Mouse (Mus musculus): ENCODE data around the gene Muc3. TPM values are rescaled to one million over a fixed set of nuclear protein-coding genes. Genes with fewer than 3 reads are reported as not detected.
"Not testable (repeated sequence)": the region's sequence is repeated elsewhere in the genome, so short reads cannot be mapped to it uniquely, and the experiment has no call there.

The Muc3 gene
- polyA plus RNA-seq, 1 experiment from 2014 or later = not detected

- Histone ChIP-seq H3K36me3 (ENCODE audit: control insufficient read depth, insufficient read depth, low read length) (no peaks in the 10 kb centered on the region), H3K9me3 (ENCODE audit: control insufficient read depth, low read length) (no peaks in the 10 kb centered on the region; the same call in 1 of the 2 replicates), H3K9ac (ENCODE audit: low read depth, low read length) (no peak overlapping the region; the same call in 1 of the 2 replicates), H3K27me3 (replicated peaks; ENCODE audit: control insufficient read depth, insufficient read depth, low read length) (no peaks in the 10 kb centered on the region), H3K4me3 (ENCODE audit: low read length) (no peak overlapping the region), H3K4me1 (ENCODE audit: control insufficient read depth, insufficient read depth, low read depth, low read length) (no peaks in the 10 kb centered on the region; the same call in none of the 2 replicates), H3K4me2 (ENCODE audit: low read length) (no peak overlapping the region), H3K27ac (ENCODE audit: low read depth, low read length) (no peak overlapping the region)
- ATAC-seq = peak; percentile 60; the same call in 1 of the 2 replicates
- WGBS = 1% methylated on average over 3 of the region's 3 CpGs
Observed at GRCm38 (mm10) chr5:137131490-137131889, 17.6 kb downstream of the Muc3 start.

DNA sequence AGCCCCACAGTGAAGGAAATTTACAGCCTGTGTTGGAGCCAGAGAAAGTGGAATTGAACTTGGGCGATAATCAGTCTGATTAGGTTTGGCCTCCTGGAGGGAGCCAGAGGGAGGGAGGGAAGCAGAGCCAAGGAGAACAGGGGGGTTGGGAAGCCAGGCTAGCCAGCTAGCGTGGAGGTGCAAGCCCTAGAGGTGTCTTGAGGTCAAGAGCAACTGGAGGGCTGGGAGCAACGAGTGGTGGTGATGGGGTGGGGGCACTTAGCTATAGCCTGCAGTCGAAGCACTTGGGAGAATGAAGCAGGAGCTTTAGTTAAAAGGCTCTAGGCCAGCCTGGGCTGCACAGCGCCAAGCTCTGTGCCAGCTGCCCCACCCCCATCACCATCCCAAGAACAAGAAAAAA is 19.8 kb downstream of the Muc3 start:
- no peak overlapping the region for H3K27ac ChIP-seq (ENCODE audit: low read depth, low read length)

GRCm38 (mm10) chr5:137123516-137123915 is 25.6 kb downstream of the Muc3 start:
- Histone ChIP-seq H3K4me2 (ENCODE audit: low read length) (no peak overlapping the region), H3K4me3 (ENCODE audit: low read length) (no peak overlapping the region), H3K4me1 (ENCODE audit: control insufficient read depth, insufficient read depth, low read depth, low read length) (peaks cover 11% of the 10 kb centered on the region), H3K27me3 (replicated peaks; ENCODE audit: control insufficient read depth, insufficient read depth, low read length) (no peaks in the 10 kb centered on the region), H3K9me3 (ENCODE audit: control insufficient read depth, low read length) (no peaks in the 10 kb centered on the region), H3K27ac (ENCODE audit: low read depth, low read length) (peak overlapping the region; percentile 68), H3K9ac (ENCODE audit: low read depth, low read length) (peak overlapping the region; percentile 31), H3K36me3 (ENCODE audit: control insufficient read depth, insufficient read depth, low read length) (no peaks in the 10 kb centered on the region)
- 88% methylated on average over 4 of the region's 4 CpGs for WGBS
- ATAC-seq = no peak

More for the DNA sequence above, 19.8 kb downstream of the Muc3 start:
- Histone ChIP-seq H3K4me3 (ENCODE audit: low read length) (no peak overlapping the region), H3K27me3 (replicated peaks; ENCODE audit: control insufficient read depth, insufficient read depth, low read length) (no peaks in the 10 kb centered on the region), H3K36me3 (ENCODE audit: control insufficient read depth, insufficient read depth, low read length) (no peaks in the 10 kb centered on the region), H3K9me3 (ENCODE audit: control insufficient read depth, low read length) (no peaks in the 10 kb centered on the region; the same call in 1 of the 2 replicates), H3K4me1 (ENCODE audit: control insufficient read depth, insufficient read depth, low read depth, low read length) (no peaks in the 10 kb centered on the region; the same call in none of the 2 replicates), H3K9ac (ENCODE audit: low read depth, low read length) (peak overlapping the region; percentile 18; the same call in 1 of the 2 replicates), H3K4me2 (ENCODE audit: low read length) (no peak overlapping the region)
- ATAC-seq = no peak
- 33% methylated on average over 5 of the region's 5 CpGs for WGBS

- Histone ChIP-seq H3K4me1 (ENCODE audit: control insufficient read depth, insufficient read depth, low read depth, low read length) (peaks cover 11% of the 10 kb centered on the region), H3K27ac (ENCODE audit: low read depth, low read length) (peak overlapping the region; percentile 68), H3K4me2 (ENCODE audit: low read length) (peak overlapping the region; percentile 9; the same call in 1 of the 2 replicates), H3K9ac (ENCODE audit: low read depth, low read length) (peak overlapping the region; percentile 11; the same call in 1 of the 2 replicates), H3K27me3 (replicated peaks; ENCODE audit: control insufficient read depth, insufficient read depth, low read length) (no peaks in the 10 kb centered on the region), H3K4me3 (ENCODE audit: low read length) (no peak overlapping the region), H3K36me3 (ENCODE audit: control insufficient read depth, insufficient read depth, low read length) (no peaks in the 10 kb centered on the region), H3K9me3 (ENCODE audit: control insufficient read depth, low read length) (no peaks in the 10 kb centered on the region)
- WGBS = 8% methylated on average over 14 of the region's 14 CpGs
- peak; percentile 91 for ATAC-seq
Observed at GRCm38 (mm10) chr5:137122686-137123193, 26.4 kb downstream of the Muc3 start.

- no peak overlapping the region for H3K4me2 ChIP-seq (ENCODE audit: low read length)
- WGBS = 81% methylated on average over 4 of the region's 4 CpGs
Observed at GRCm38 (mm10) chr5:137121280-137121679, 27.8 kb downstream of the Muc3 start.

GRCm38 (mm10) chr5:137118878-137119277 is 30.2 kb downstream of the Muc3 start:
- 70% methylated on average over 4 of the region's 4 CpGs for WGBS
- no peak for ATAC-seq
- no peak overlapping the region for H3K27ac ChIP-seq (ENCODE audit: low read depth, low read length)

More at GRCm38 (mm10) chr5:137121280-137121679, 27.8 kb downstream of the Muc3 start:
- H3K4me3 ChIP-seq (ENCODE audit: low read length) = no peak overlapping the region
- H3K27me3 ChIP-seq (replicated peaks; ENCODE audit: control insufficient read depth, insufficient read depth, low read length) = no peaks in the 10 kb centered on the region; the same call in 1 of the 2 replicates
- H3K9me3 ChIP-seq (ENCODE audit: control insufficient read depth, low read length) = no peaks in the 10 kb centered on the region
- ATAC-seq = no peak
- H3K27ac ChIP-seq (ENCODE audit: low read depth, low read length) = no peak overlapping the region
- H3K4me1 ChIP-seq (ENCODE audit: control insufficient read depth, insufficient read depth, low read depth, low read length) = peaks cover 14% of the 10 kb centered on the region
- H3K9ac ChIP-seq (ENCODE audit: low read depth, low read length) = no peak overlapping the region
- no peaks in the 10 kb centered on the region for H3K36me3 ChIP-seq (ENCODE audit: control insufficient read depth, insufficient read depth, low read length)

GRCm38 (mm10) chr5:137117994-137118393 is 31.1 kb downstream of the Muc3 start:
- peaks cover 14% of the 10 kb centered on the region for H3K4me1 ChIP-seq (ENCODE audit: control insufficient read depth, insufficient read depth, low read depth, low read length)
- WGBS = 90% methylated on average over 3 of the region's 3 CpGs
- not testable (repeated sequence) for ATAC-seq; H3K4me2 ChIP-seq (ENCODE audit: low read length); H3K27ac ChIP-seq (ENCODE audit: low read depth, low read length); H3K9me3 ChIP-seq (ENCODE audit: control insufficient read depth, low read length); H3K9ac ChIP-seq (ENCODE audit: low read depth, low read length); H3K4me3 ChIP-seq (ENCODE audit: low read length); H3K36me3 ChIP-seq (ENCODE audit: control insufficient read depth, insufficient read depth, low read length); H3K27me3 ChIP-seq (replicated peaks; ENCODE audit: control insufficient read depth, insufficient read depth, low read length)

More at GRCm38 (mm10) chr5:137118878-137119277, 30.2 kb downstream of the Muc3 start:
- Histone ChIP-seq H3K4me1 (ENCODE audit: control insufficient read depth, insufficient read depth, low read depth, low read length) (peaks cover 18% of the 10 kb centered on the region), H3K9ac (ENCODE audit: low read depth, low read length) (no peak overlapping the region), H3K9me3 (ENCODE audit: control insufficient read depth, low read length) (no peaks in the 10 kb centered on the region), H3K36me3 (ENCODE audit: control insufficient read depth, insufficient read depth, low read length) (no peaks in the 10 kb centered on the region), H3K4me3 (ENCODE audit: low read length) (no peak overlapping the region), H3K4me2 (ENCODE audit: low read length) (no peak overlapping the region), H3K27me3 (replicated peaks; ENCODE audit: control insufficient read depth, insufficient read depth, low read length) (no peaks in the 10 kb centered on the region; the same call in 1 of the 2 replicates)

DNA sequence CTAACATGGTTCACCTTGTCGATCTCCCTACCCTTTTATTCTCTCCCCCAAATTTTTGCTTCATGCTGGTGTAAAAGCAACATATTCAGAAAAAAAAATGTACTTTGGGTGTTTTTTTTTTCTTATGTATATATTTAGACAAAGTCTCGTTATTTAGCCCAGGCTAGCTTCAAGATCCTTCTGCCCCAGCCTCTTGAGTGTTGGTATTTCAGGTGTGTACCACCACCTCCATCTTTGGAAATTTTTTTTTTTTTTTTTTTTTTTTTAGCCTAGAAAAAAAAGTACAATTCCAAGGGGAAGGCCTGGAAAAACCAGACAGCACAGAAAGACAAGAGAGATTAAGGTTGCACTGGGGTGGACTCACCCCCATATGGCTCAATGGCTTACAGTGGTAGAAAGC is 32.1 kb downstream of the Muc3 start:
- no peaks in the 10 kb centered on the region for H3K36me3 ChIP-seq (ENCODE audit: control insufficient read depth, insufficient read depth, low read length)
- H3K9ac ChIP-seq (ENCODE audit: low read depth, low read length) = no peak overlapping the region
- H3K27ac ChIP-seq (ENCODE audit: low read depth, low read length) = no peak overlapping the region
- H3K4me2 ChIP-seq (ENCODE audit: low read length) = no peak overlapping the region
- ATAC-seq = no peak
- H3K27me3 ChIP-seq (replicated peaks; ENCODE audit: control insufficient read depth, insufficient read depth, low read length) = no peaks in the 10 kb centered on the region; the same call in 1 of the 2 replicates
- 84% methylated on average over 2 of the region's 2 CpGs for WGBS
- no peaks in the 10 kb centered on the region for H3K9me3 ChIP-seq (ENCODE audit: control insufficient read depth, low read length)
- H3K4me1 ChIP-seq (ENCODE audit: control insufficient read depth, insufficient read depth, low read depth, low read length) = peaks cover 7% of the 10 kb centered on the region
- no peak overlapping the region for H3K4me3 ChIP-seq (ENCODE audit: low read length)

GRCm38 (mm10) chr5:137115866-137116847 is 33.0 kb downstream of the Muc3 start, which contains the start of gene Trim56:
Trim56 (minus strand) TSS chr5:137116209.
- H3K27ac ChIP-seq (ENCODE audit: low read depth, low read length) = no peak within 1 kb of the TSS
- peak within 1 kb of the TSS; percentile 45 for H3K4me3 ChIP-seq (ENCODE audit: low read length)
- WGBS = 10% methylated on average over 29 of the region's 29 CpGs
- H3K4me2 ChIP-seq (ENCODE audit: low read length) = peak within 1 kb of the TSS; percentile 59
- H3K9me3 ChIP-seq (ENCODE audit: control insufficient read depth, low read length) = no peaks in the 10 kb centered on the region
- H3K9ac ChIP-seq (ENCODE audit: low read depth, low read length) = peak within 1 kb of the TSS; percentile 61
- ATAC-seq = 0 out of 2 replicates have a peak, but pooled peaks have one; percentile 30
- H3K36me3 ChIP-seq (ENCODE audit: control insufficient read depth, insufficient read depth, low read length) = no peaks in the 10 kb centered on the region
- H3K4me1 ChIP-seq (ENCODE audit: control insufficient read depth, insufficient read depth, low read depth, low read length) = peaks cover 7% of the 10 kb centered on the region
- no peaks in the 10 kb centered on the region; the same call in 1 of the 2 replicates for H3K27me3 ChIP-seq (replicated peaks; ENCODE audit: control insufficient read depth, insufficient read depth, low read length)

Data from hindbrain, embryonic 16.5 days (tissue).